Mouse (Mus musculus) c-Kit-positive CD71-positive TER-119-positive erythroid progenitor cells, embryonic 14.5 days (primary cell): ENCODE data around the gene Rpusd1.

Experiments
- DNase-seq: peaks from one replicate; pipeline ENCODE4 v3.0.0-alpha.2; 2013; ENCODE audit warnings: low spot score

Rpusd1 gene

GRCm38 (mm10) chr17:25727265-25728008, at the start of gene Rpusd1, which contains the start of gene Chtf18:
Gene Rpusd1 (plus strand): TSS chr17:25727670.
Gene Chtf18 (minus strand): TSS chr17:25727419.
- DNase-seq: peak; percentile 100

- no peak for DNase-seq
These were observed 49.5 kb upstream of the Rpusd1 start for GRCm38 (mm10) chr17:25677969-25678368.

GRCm38 (mm10) chr17:25679818-25680217, 47.7 kb upstream of the Rpusd1 start:
- no peak for DNase-seq

GRCm38 (mm10) chr17:25681636-25682035, 45.8 kb upstream of the Rpusd1 start:
- DNase-seq: no peak

GRCm38 (mm10) chr17:25686323-25686722, 41.1 kb upstream of the Rpusd1 start:
- DNase-seq: no peak

- no peak for DNase-seq
These were observed 38.5 kb upstream of the Rpusd1 start for GRCm38 (mm10) chr17:25688922-25689321.

- no peak for DNase-seq
These were observed 31.2 kb upstream of the Rpusd1 start for GRCm38 (mm10) chr17:25696263-25696662.

- peak; percentile 70 for DNase-seq
These were observed 29.0 kb upstream of the Rpusd1 start for GRCm38 (mm10) chr17:25698446-25698845.

GRCm38 (mm10) chr17:25700863-25701496, 26.5 kb upstream of the Rpusd1 start:
- DNase-seq: no peak

GRCm38 (mm10) chr17:25709994-25710393, 17.5 kb upstream of the Rpusd1 start:
- DNase-seq: no peak

- DNase-seq: no peak
These were observed 16.3 kb upstream of the Rpusd1 start for GRCm38 (mm10) chr17:25711136-25711535.

GRCm38 (mm10) chr17:25715627-25716026, 11.8 kb upstream of the Rpusd1 start:
- DNase-seq: no peak

GRCm38 (mm10) chr17:25716130-25716529, 11.3 kb upstream of the Rpusd1 start:
- no peak for DNase-seq

GRCm38 (mm10) chr17:25716711-25717637, 10.5 kb upstream of the Rpusd1 start, which contains the start of gene Gng13:
Gene Gng13 (plus strand): TSS chr17:25717171.
- no peak for DNase-seq

- no peak for DNase-seq
These were observed 9.8 kb upstream of the Rpusd1 start for GRCm38 (mm10) chr17:25717691-25718090.

GRCm38 (mm10) chr17:25721476-25721875, 6.0 kb upstream of the Rpusd1 start:
- no peak for DNase-seq

GRCm38 (mm10) chr17:25723470-25723869, 4.0 kb upstream of the Rpusd1 start:
- DNase-seq: no peak

- DNase-seq: no peak
These were observed 3.6 kb upstream of the Rpusd1 start for GRCm38 (mm10) chr17:25723919-25724318.

GRCm38 (mm10) chr17:25725264-25725663, 2.2 kb upstream of the Rpusd1 start:
- no peak for DNase-seq

GRCm38 (mm10) chr17:25728009-25728270, 470 bp downstream of the Rpusd1 start:
- DNase-seq: no peak

GRCm38 (mm10) chr17:25732082-25732481, 4.6 kb downstream of the Rpusd1 start:
- peak; percentile 82 for DNase-seq

- no peak for DNase-seq
These were observed 7.8 kb downstream of the Rpusd1 start for GRCm38 (mm10) chr17:25735246-25735645.

GRCm38 (mm10) chr17:25735745-25736144, 8.3 kb downstream of the Rpusd1 start, which contains the start of gene Mslnl:
Gene Mslnl (plus strand): TSS chr17:25736042.
- no peak for DNase-seq
